Mouse (Mus musculus) heart, postnatal 4 days (tissue): ENCODE measurements at regions not wholly inside any gene's neighbourhood (a gene's known extent, or its start where the extent isn't known, plus 50 kb on each side); places are given as distances from the start of the nearest gene placed in this dataset.

Experiments
- DNase-seq: peaks from one replicate; pipeline ENCODE4 v3.0.0; 2021

DNA sequence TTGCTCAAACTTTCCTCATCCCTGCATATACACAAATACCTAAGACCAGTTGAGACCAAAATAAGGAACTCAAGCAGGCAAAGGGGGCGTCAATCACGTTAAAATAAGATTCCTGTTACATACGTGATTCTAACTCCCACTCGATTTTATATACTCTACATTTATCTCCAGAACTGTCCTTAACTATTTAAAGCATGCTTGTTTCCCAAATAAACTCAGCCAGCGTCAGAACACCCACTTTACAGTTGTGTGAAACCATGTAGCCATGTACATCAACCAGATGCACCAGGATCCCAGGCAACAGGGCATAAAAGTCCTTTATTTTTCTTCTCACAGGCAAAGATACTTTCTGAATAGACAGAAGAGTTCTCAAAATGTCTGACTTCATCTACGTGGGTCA, 61.5 kb downstream of the Ccna1 start:
- DNase-seq = no peak

DNA sequence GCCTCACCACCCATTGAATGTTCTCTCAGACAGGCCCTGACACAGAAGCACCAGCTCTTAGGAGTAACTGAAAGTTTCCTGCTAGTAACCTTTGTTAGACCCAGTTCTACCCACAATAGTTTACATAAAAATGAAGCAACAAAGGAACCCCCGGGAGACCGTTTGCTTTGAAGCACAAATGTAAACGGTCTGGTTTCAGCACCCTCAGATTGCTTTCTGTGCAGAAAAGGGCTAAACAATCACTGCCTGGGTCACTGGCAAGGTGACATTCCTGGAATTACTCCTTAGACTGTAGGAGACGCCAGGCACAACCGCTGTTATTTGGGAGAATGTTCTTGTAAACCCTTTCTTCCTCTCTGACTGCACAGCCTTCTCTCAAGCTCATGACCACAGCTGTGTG, 65.2 kb downstream of the Ccna1 start:
- no peak for DNase-seq

DNA sequence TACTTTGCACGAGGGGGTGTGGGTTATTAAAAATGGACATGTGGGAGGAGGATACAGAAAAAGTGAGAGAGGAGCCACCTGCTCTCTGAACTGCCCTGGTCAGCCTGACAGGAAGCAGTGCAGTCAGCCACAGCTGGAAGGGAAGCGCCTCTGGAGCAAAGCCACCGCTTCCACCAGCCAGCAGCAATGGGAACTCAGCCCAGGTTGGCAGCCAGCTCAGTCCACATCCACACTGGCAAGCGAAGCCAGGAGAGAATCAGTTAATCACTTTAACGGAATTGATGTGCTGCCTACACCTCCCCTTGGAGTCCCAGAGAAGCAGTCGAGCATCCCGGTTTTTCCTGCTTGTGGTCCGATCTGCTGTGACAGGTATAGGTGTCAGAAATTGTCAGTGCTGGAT, 65.9 kb downstream of the Ccna1 start:
- DNase-seq = peak; percentile 72

DNA sequence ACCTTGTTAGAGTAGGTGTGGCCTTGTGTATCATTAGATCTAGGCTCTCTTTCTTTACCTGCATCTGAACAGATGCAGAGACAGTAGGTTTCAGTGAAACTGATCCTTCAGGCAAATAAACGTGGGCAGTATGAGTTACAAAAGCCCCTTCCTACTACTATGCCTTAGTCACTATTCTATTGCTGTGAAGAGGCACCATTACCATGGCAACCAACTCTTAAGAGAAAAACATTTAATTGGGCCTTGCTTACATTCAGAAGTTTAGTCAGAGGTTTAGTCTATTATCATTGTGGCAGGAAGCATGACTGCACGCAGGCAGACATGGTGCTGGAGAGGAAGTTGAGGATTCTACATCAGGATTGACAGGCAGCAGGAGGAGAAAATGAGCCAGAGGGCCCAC, 65.8 kb upstream of the Sertm1 start:
- DNase-seq = no peak

DNA sequence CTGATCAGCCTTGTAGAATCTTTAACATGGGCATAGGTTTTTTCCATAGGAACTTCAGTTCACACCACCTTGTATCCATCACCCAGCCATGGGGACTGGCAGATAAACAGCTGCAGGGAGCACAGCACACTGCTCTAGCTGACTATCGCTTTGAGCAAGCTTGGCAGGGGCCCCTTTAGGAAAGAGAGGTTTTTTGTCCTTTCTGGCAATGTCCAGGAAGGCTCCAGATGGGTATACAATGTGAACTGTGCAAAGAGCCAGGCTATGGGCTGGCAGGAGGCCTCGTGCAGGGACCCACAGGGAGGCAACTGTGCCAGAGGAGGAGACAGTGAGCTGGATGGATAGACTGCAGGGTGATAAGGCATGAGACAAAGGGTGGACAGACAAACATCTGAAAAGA, 64.6 kb upstream of the Sertm1 start:
- DNase-seq = no peak

DNA sequence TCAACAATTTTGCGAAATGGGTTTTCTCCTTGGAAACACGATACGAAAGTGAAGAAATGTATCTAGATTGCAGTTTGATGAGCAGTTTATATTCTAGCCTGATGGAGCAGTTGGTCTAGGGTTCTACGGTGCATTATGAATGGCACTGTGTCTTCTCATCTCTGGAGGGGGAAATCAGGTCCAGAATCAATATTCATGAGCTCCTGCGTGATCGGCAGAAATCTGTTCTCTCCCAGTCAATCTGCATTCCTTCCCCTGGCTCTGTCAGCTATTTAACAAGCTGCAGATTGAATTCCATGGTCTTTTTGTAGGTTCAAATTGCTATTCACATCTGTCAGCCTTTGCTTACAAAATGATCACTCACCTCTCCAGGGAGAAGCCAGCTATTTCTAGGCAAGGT, 49.8 kb upstream of the Sertm1 start:
- DNase-seq = no peak
